Mouse (Mus musculus): ENCODE measurements at regions not wholly inside any gene's neighbourhood (a gene's known extent, or its start where the extent isn't known, plus 50 kb on each side); places are given as distances from the start of the nearest gene placed in this dataset.

DNA sequence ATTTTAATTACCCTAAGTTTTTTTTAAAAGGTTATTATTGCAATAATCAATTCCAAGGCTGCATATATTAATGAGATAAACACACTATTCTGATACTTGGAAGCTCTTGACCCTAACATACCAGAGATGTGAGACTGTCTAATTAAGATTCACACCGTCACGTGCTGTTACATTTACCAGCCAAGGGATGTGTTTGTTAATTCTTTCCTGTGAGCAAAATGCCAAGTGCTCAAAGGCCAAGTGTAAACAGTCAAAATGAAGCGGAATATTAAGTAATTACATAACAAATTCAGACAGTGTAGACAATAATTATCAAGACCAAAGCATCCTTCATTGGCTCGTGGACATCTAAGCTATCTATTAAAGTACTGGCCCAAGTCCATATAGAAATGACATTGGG, 145.3 kb downstream of the Prr30 start:
- TF ChIP-seq POLR2A (IDR thresholded peaks at IDR 0.05; ENCODE audit: insufficient read depth, low read depth, low read length), result no peak
- no peak for TF ChIP-seq EP300 (IDR thresholded peaks at IDR 0.05; ENCODE audit: insufficient read depth, low read depth, low read length)
- TF ChIP-seq CTCF (IDR thresholded peaks at IDR 0.05), result no peak

Measured in heart, adult 2 months (tissue).